Mouse (Mus musculus) liver, adult 2 months (tissue): ENCODE data around the gene Maml2. TPM values are rescaled to one million over a fixed set of nuclear protein-coding genes. Genes with fewer than 3 reads are reported as not detected.

Experiments
- DNase-seq: peaks from one replicate; pipeline ENCODE4 v3.0.0-alpha.2; 2011; ENCODE audit warnings: low read depth, low spot score; ENCODE audit errors: extremely low read depth
- H3K27ac ChIP-seq: fragments of 200-500 bp; replicated peaks from 2 replicates; pipeline ENCODE4 v1.5.1; 2012; ENCODE audit warnings: low read depth, mild to moderate bottlenecking, control low read depth, inconsistent platforms, low read length; ENCODE audit not compliant: insufficient read depth
- H3K27me3 ChIP-seq: fragments of 200-500 bp; 2 replicates; pipeline ENCODE4 v1.6.1; 2012; ENCODE audit warnings: mild to moderate bottlenecking, moderate library complexity, low read length, inconsistent platforms; ENCODE audit not compliant: control insufficient read depth, insufficient read depth
- H3K36me3 ChIP-seq: fragments of 200-500 bp; 2 replicates; pipeline ENCODE4 v1.6.1; 2012; ENCODE audit warnings: low read length, inconsistent platforms; ENCODE audit not compliant: control insufficient read depth, insufficient read depth
- H3K4me1 ChIP-seq: fragments of 200-500 bp; 2 replicates; pipeline ENCODE4 v1.6.1; 2011; ENCODE audit warnings: low read length; ENCODE audit not compliant: control insufficient read depth, insufficient read depth
- H3K4me3 ChIP-seq: fragments of 200-500 bp; 2 replicates; pipeline ENCODE4 v1.5.1; 2011; ENCODE audit warnings: low read depth, mild to moderate bottlenecking, control low read depth, low read length, moderate library complexity; ENCODE audit not compliant: insufficient read depth
- H3K79me2 ChIP-seq: fragments of 200-500 bp; 2 replicates; pipeline ENCODE4 v1.6.1; 2012; ENCODE audit warnings: inconsistent platforms, mild to moderate bottlenecking, low read length, moderate library complexity; ENCODE audit not compliant: control insufficient read depth, insufficient read depth
- H3K9ac ChIP-seq: fragments of 200-500 bp; 2 replicates; pipeline ENCODE4 v1.6.1; 2012; ENCODE audit warnings: low read depth, mild to moderate bottlenecking, control low read depth, inconsistent platforms, low read length
- CTCF ChIP-seq: fragments of 200-500 bp; IDR thresholded peaks from 2 replicates; pipeline ENCODE4 v1.5.1; 2011; ENCODE audit warnings: low read depth, low read length, control low read depth
- POLR2A ChIP-seq: fragments of 200-500 bp; IDR thresholded peaks from 2 replicates; pipeline ENCODE4 v1.6.1; 2011; ENCODE audit warnings: low read length, control low read depth; ENCODE audit not compliant: insufficient read depth; ENCODE audit errors: extremely low read depth
- WGBS: fragments of 180-500 bp; shearing (Covaris S2); methylation state at CpG from one replicate; pipeline ENCODE4 v1.1.7; 2018; 5-methylcytosine and 5-hydroxymethylcytosine counted together
- polyA plus RNA-seq: library from polyadenylated mRNA; depleted of rRNA; stranded (reverse); fragments of >200 nt; gene quantifications from 2 replicates; pipeline ENCODE4 v1.2.3, GENCODE M21; 2012
- total RNA-seq: library from RNA; depleted of rRNA; stranded (reverse); fragments of >200 nt; gene quantifications from 2 replicates; pipeline ENCODE4 v1.2.3, GENCODE M21; 2014

Maml2 gene
- total and polyA plus RNA-seq, 2 experiments, result 0.77 to 1.2 TPM

DNA sequence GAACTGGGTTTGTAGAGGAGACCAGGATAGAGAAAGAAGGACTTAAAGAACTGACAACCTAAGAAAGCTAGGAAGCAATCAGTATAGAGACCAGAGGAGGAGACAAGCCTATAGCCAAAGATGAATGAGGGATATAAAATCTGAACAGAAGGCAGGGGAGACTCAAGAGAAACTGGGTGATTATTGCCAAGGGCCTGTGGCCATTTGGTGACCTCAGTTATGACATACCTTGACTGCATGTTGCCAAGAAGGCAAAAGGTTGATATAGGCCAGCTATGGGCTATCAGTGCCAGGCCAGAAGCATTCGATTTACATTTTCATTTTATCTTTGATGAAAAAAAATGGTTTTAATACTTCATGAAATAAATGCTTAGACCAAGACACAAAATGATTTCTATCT lies 327.0 kb downstream of the Maml2 start:
- Histone ChIP-seq H3K27ac (no peak overlapping the region), H3K9ac (no peak overlapping the region), H3K79me2 (no peaks in the 10 kb centered on the region), H3K4me1 (no peaks in the 10 kb centered on the region), H3K36me3 (no peaks in the 10 kb centered on the region), H3K4me3 (no peak overlapping the region), H3K27me3 (no peaks in the 10 kb centered on the region)
- WGBS, result 73% methylated on average over 1 of the region's 1 CpGs
- DNase-seq, result no peak
- no peak for TF ChIP-seq POLR2A
- no peak for TF ChIP-seq CTCF

DNA sequence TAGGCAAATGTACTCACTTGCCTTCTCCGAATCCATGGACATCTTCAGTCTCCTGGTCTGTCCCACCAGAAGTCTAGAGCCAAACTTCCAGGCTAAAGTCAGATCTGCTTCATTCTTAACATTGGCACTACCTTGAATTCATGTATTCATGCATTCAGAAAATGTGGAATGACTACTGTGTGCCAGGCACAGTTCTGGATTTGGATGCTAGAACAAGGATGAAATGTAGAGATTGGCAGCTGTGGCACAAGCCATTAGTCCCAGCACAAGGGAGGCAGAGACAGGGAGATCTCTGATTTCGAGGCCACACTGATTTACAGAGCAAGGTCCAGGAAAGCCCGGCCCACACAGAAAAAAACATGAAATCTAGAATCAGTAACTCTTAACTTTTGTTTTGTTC lies 327.5 kb downstream of the Maml2 start:
- no peaks in the 10 kb centered on the region for H3K4me1 ChIP-seq
- no peaks in the 10 kb centered on the region for H3K27me3 ChIP-seq
- H3K79me2 ChIP-seq, result no peaks in the 10 kb centered on the region
- WGBS, result 88% methylated on average over 3 of the region's 3 CpGs
- no peak overlapping the region for H3K9ac ChIP-seq
- TF ChIP-seq CTCF (no peak), POLR2A (no peak)
- no peak overlapping the region for H3K27ac ChIP-seq
- H3K36me3 ChIP-seq, result no peaks in the 10 kb centered on the region
- H3K4me3 ChIP-seq, result no peak overlapping the region
- DNase-seq, result no peak

DNA sequence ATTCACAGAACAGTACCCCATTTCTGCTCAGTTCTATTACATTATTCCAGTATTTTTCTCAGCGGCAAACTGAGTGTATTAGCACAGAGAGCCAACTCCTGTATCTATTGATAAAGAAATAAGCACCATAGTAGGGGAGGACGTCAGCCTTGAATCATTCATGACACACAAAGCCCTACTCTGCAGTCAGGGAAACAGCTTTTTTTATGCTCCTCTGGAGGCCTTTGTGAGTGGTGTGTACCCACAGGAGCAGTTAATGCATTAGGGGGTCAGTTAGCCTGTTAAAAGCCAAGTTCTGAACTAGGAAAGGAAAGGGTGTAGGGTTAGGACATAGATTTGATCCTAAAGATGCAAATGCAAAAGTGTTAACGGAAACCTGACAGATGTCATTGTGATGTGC lies 328.7 kb downstream of the Maml2 start:
- no peak for TF ChIP-seq POLR2A
- no peak for TF ChIP-seq CTCF
- no peak for DNase-seq
- H3K4me3 ChIP-seq, result no peak overlapping the region
- WGBS, result 84% methylated on average over 3 of the region's 3 CpGs
- no peaks in the 10 kb centered on the region for H3K36me3 ChIP-seq
- H3K27ac ChIP-seq, result no peak overlapping the region
- no peak overlapping the region for H3K9ac ChIP-seq
- H3K4me1 ChIP-seq, result no peaks in the 10 kb centered on the region
- H3K27me3 ChIP-seq, result no peaks in the 10 kb centered on the region
- H3K79me2 ChIP-seq, result no peaks in the 10 kb centered on the region

DNA sequence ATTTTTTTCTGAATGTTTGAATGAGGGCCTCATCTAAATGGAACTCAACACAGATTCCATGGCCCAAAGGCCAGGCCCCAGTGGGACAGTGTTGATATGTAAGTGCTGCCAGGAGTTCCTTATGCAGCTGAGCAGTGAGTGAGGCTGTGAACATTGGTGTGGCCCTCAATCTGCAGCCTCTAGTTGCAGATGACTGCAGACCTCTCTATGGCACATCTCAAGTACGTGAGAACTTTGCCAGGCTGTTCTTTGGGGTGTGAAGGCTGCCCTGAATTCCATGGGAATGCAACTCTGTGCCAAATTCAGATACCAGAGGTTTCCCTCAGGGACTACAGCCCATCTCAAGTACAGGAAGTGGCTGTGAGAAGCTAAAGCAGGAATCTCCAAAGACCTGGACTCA lies 335.6 kb downstream of the Maml2 start:
- H3K79me2 ChIP-seq, result no peaks in the 10 kb centered on the region
- H3K9ac ChIP-seq, result no peak overlapping the region

DNA sequence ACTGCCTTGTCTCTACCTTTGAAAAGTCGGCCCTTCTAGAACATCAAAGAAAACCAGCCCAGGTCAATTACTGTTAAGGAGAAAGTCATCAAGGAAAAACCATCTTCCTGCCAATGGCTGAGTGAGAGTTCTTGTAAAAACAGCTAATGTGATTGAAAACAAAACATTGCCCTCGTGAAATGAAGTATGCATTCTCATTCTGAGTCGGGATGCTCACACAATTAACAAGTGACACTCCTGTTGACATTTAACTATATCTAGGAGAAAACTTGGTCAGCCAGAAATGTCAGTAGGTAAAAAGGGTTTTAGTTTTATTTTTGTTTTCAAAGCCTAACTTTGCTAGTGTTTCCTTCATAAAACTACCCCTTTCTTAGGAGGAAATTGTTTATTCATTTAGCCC lies 341.9 kb downstream of the Maml2 start:
- no peaks in the 10 kb centered on the region for H3K27me3 ChIP-seq
- H3K36me3 ChIP-seq, result no peaks in the 10 kb centered on the region
- DNase-seq, result no peak
- no peak for TF ChIP-seq CTCF
- no peak for TF ChIP-seq POLR2A
- WGBS, result 68% methylated on average over 3 of the region's 3 CpGs
- H3K4me3 ChIP-seq, result no peak overlapping the region
- no peaks in the 10 kb centered on the region; the same call in 1 of the 2 replicates for H3K4me1 ChIP-seq
- H3K27ac ChIP-seq, result no peak overlapping the region
- no peaks in the 10 kb centered on the region for H3K79me2 ChIP-seq
- no peak overlapping the region for H3K9ac ChIP-seq

More for the DNA sequence above, 335.6 kb downstream of the Maml2 start:
- 85% methylated on average over 1 of the region's 1 CpGs for WGBS
- Histone ChIP-seq H3K4me3 (no peak overlapping the region), H3K36me3 (no peaks in the 10 kb centered on the region), H3K4me1 (no peaks in the 10 kb centered on the region), H3K27me3 (no peaks in the 10 kb centered on the region), H3K27ac (no peak overlapping the region)
- DNase-seq, result no peak
- TF ChIP-seq POLR2A (no peak), CTCF (no peak)

DNA sequence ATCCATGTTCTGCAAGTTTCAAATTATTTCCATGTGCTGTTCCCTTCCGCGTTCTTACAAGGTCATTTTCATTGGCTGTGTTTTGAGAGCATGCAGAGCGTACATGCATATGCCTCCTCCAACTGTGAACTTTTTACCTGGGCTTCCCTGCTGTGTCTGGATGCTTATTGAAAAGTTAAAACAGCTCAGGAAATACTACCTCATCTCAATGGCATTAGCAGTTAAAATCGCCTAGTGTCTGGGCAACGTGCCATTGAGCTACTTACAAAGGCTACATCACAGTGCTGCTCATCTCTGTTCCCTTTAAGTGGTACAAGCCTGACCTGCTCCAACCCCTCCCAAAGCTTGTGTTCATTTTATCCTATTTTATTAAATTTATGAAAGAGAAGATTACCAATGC lies 347.4 kb downstream of the Maml2 start:
- Histone ChIP-seq H3K36me3 (no peaks in the 10 kb centered on the region), H3K27me3 (no peaks in the 10 kb centered on the region), H3K9ac (no peak overlapping the region), H3K27ac (no peak overlapping the region), H3K4me3 (no peak overlapping the region), H3K4me1 (no peaks in the 10 kb centered on the region; the same call in 1 of the 2 replicates), H3K79me2 (no peaks in the 10 kb centered on the region)
- TF ChIP-seq CTCF (no peak), POLR2A (no peak)
- WGBS, result 79% methylated on average over 5 of the region's 5 CpGs
- no peak for DNase-seq
